In genomic region chr10:67871811-67872210, GRCm38 (mm10) we compare ENCODE assay signal across 9 mouse cellular contexts. TPM values are rescaled to one million over a fixed set of nuclear protein-coding genes. Genes with fewer than 3 reads are reported as not detected.
DNase-seq lines count a peak whose midpoint lies in the region; ATAC-seq and TF ChIP-seq lines count a peak whose summit lies in the region.
"Had no signal": no experiment of that assay in that cellular context is flagged by ENCODE, and none has a peak within 500 bp of the region (broad histone marks: within the 10 kb centered on the region; RNA-seq: fewer than 3 reads in every experiment).

No protein-coding gene starts in this region.

- no peaks in the 10 kb centered on the region for H3K4me1 ChIP-seq in testis, adult 2 months (ENCODE audit: control insufficient read depth, insufficient read depth, low read length)
- H3K4me1 ChIP-seq in forebrain, postnatal 0 days (ENCODE audit: insufficient read depth), result no peaks in the 10 kb centered on the region
- no peaks in the 10 kb centered on the region for H3K4me1 ChIP-seq in limb, embryonic 14.5 days (ENCODE audit: control insufficient read depth, insufficient read depth, low read length)

- DNase-seq in testis, postnatal 14 days (ENCODE audit: low spot score), result no peak
- DNase-seq in c-Kit-positive CD71-positive TER-119-negative erythroid progenitor cells, embryonic 14.5 days (ENCODE audit: low read depth), result peak; percentile 3
- peak; percentile 74 for DNase-seq in forebrain, postnatal 0 days
- peak; percentile 32 to 69 for DNase-seq in kidney, adult 8-10 months
- peak; percentile 75 for DNase-seq in limb, embryonic 14.5 days (ENCODE audit: low spot score)
- peak; percentile 76 for DNase-seq in thymus, postnatal 25 days

- no peaks in the 10 kb centered on the region for H3K9me3 ChIP-seq in forebrain, postnatal 0 days (ENCODE audit: low read length)
- H3K9me3 ChIP-seq in limb, embryonic 14.5 days (ENCODE audit: control insufficient read depth, low read length), result no peaks in the 10 kb centered on the region

- peak; percentile 50; the same call in 1 of the 2 replicates for TF ChIP-seq CTCF in testis, adult 2 months (IDR thresholded peaks at IDR 0.05; ENCODE audit: control insufficient read depth, insufficient read depth, insufficient replicate concordance, low read depth, low read length)
- peak; percentile 85 for TF ChIP-seq CTCF in forebrain, postnatal 0 days (IDR thresholded peaks at IDR 0.05; ENCODE audit: low read depth)

- TF ChIP-seq POLR2A in testis, adult 2 months (IDR thresholded peaks at IDR 0.05; ENCODE audit: control insufficient read depth, low read depth, low read length), result no peak
- TF ChIP-seq POLR2A in limb, embryonic 14.5 days (IDR thresholded peaks at IDR 0.05; ENCODE audit: borderline replicate concordance, extremely low read depth, insufficient read depth, insufficient read length), result no peak

- no peaks in the 10 kb centered on the region for H3K27me3 ChIP-seq in testis, adult 2 months (ENCODE audit: control insufficient read depth, insufficient read depth, low read length)
- H3K27me3 ChIP-seq in forebrain, postnatal 0 days (ENCODE audit: insufficient read depth, low read length), result no peaks in the 10 kb centered on the region
- H3K27me3 ChIP-seq in limb, embryonic 14.5 days (ENCODE audit: control insufficient read depth, insufficient read depth, low read length), result no peaks in the 10 kb centered on the region

- ATAC-seq in forebrain, postnatal 0 days, result peak; percentile 55; the same call in 1 of the 2 replicates
- no peak for ATAC-seq in limb, embryonic 14.5 days (ENCODE audit: low FRiP score, low read depth)
- ATAC-seq in neutrophil, adult 5-6 weeks (ENCODE audit: extremely low read depth, insufficient number of reproducible peaks, low FRiP score, poor library complexity, severe bottlenecking), result peak; percentile 72; the same call in 1 of the 2 replicates

- no peak overlapping the region for H3K27ac ChIP-seq in testis, adult 2 months (ENCODE audit: control insufficient read depth, insufficient read depth, low read depth, low read length)
- no peak overlapping the region for H3K27ac ChIP-seq in forebrain, postnatal 0 days (ENCODE audit: low read depth, low read length)
- no peak overlapping the region for H3K27ac ChIP-seq in limb, embryonic 14.5 days (replicated peaks; ENCODE audit: low read depth, low read length)

- H3K36me3 ChIP-seq in testis, adult 2 months (ENCODE audit: control insufficient read depth, insufficient read depth, low read length), result no peaks in the 10 kb centered on the region
- H3K36me3 ChIP-seq in forebrain, postnatal 0 days (ENCODE audit: insufficient read depth), result no peaks in the 10 kb centered on the region
- H3K36me3 ChIP-seq in limb, embryonic 14.5 days (ENCODE audit: control insufficient read depth, insufficient read depth, low read length), result no peaks in the 10 kb centered on the region

- no peak overlapping the region for H3K4me2 ChIP-seq in forebrain, postnatal 0 days (ENCODE audit: low read depth)
- no peak overlapping the region for H3K4me2 ChIP-seq in limb, embryonic 14.5 days (replicated peaks; ENCODE audit: low read depth, low read length, severe bottlenecking)

- H3K4me3 ChIP-seq in testis, adult 2 months (ENCODE audit: control insufficient read depth, low read depth, low read length), result no peak overlapping the region
- no peak overlapping the region for H3K4me3 ChIP-seq in forebrain, postnatal 0 days (ENCODE audit: low read depth, low read length)
- no peak overlapping the region for H3K4me3 ChIP-seq in limb, embryonic 14.5 days (replicated peaks; ENCODE audit: low read length)
- H3K4me3 ChIP-seq: erythroblast, embryonic 14.5 days had no signal

- no peak overlapping the region for H3K9ac ChIP-seq in forebrain, postnatal 0 days
- H3K9ac ChIP-seq in limb, embryonic 14.5 days (ENCODE audit: low read depth, low read length, severe bottlenecking), result no peak overlapping the region

- WGBS in forebrain, postnatal 0 days, result 9% methylated on average over 2 of the region's 2 CpGs
- WGBS in limb, embryonic 14.5 days, result 19% methylated on average over 2 of the region's 2 CpGs

RNA-seq across cellular contexts. Expression of gene Zfp365, which starts 40.7 kb away (rescaled TPM):
- 0.05 and 0.30 TPM in 2 replicates for polyA plus RNA-seq in testis, adult 2 months (2012; rRNA removed)
- 21.8 and 24.9 TPM in 2 replicates for total RNA-seq in forebrain, postnatal 0 days (2014; rRNA removed)
- 3.6 and 8.4 TPM in 2 replicates for polyA plus RNA-seq in forebrain, postnatal 0 days (2015; fragmentation: Nextera tagmentation; extraction: Ambion mirVana)
- polyA plus RNA-seq in limb, embryonic 14.5 days (2012; rRNA removed), result 1.5 and 1.6 TPM in 2 replicates
- polyA plus RNA-seq in limb, embryonic 14.5 days (2014; fragmentation: Nextera tagmentation; extraction: Ambion mirVana), result 1.5 and 2.0 TPM in 2 replicates
- 0.47 and 0.49 TPM in 2 replicates for total RNA-seq in neutrophil, adult 5-6 weeks (2017)
- polyA plus RNA-seq: erythroblast, embryonic 14.5 days had no signal
